Mouse (Mus musculus): ENCODE results near the gene Zfp362.

DNA sequence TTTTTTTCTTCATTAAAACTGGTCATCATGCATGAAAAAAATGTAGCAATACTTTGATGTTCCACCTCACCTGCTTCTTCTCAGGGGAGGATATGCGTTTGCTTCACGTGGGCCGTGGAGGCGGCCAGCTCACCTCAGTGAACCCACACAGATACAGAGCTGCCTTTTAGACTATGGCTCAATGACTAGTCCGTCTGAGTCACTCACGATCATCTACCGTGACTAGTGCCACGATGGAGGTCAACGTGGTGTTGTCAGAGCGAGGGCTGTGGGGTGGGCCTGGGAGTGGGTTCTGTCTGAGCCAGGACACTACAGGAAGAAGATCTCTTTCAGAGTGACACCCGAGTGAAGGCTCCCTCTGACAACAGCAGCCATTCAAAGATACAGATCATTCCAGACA, 47.3 kb upstream of the Zfp362 start:
- TF ChIP-seq CTCF (conservative IDR thresholded peaks at IDR 0.05; ENCODE audit: insufficient read depth, insufficient read length, low read depth, low read length) (no peak), POLR2A (IDR thresholded peaks at IDR 0.05; ENCODE audit: low read depth, low read length) (no peak)
